Mouse (Mus musculus): Measurements from ENCODE around the gene Herpud1. TPM values are rescaled to one million over a fixed set of nuclear protein-coding genes. Genes with fewer than 3 reads are reported as not detected.
A peak's percentile ranks its signal among the peaks of the same experiment; 100 is the strongest.

Herpud1 gene
- polyA plus RNA-seq (2015; fragmentation: Nextera tagmentation; extraction: Ambion mirVana) = 62.5 and 66.5 TPM in 2 replicates

GRCm38 (mm10) chr8:94386214-94387026, at the start of gene Herpud1:
Gene Herpud1, plus strand, starts transcription at chr8:94386438.
- H3K4me2 ChIP-seq (replicated peaks) = peak within 1 kb of the TSS; percentile 77
- H3K9me3 ChIP-seq = no peaks in the 10 kb centered on the region
- H3K27me3 ChIP-seq = no peaks in the 10 kb centered on the region
- peak within 1 kb of the TSS; percentile 90 for H3K9ac ChIP-seq (replicated peaks)
- peak within 1 kb of the TSS; percentile 84 for H3K4me3 ChIP-seq
- peaks cover 16% of the 10 kb centered on the region for H3K4me1 ChIP-seq
- peak; percentile 100 for ATAC-seq (replicated peaks)
- peak within 1 kb of the TSS; percentile 91 for H3K27ac ChIP-seq (replicated peaks)
- WGBS = 0% methylated on average over 65 of the region's 65 CpGs
- H3K36me3 ChIP-seq = peaks cover 21% of the 10 kb centered on the region

- Histone ChIP-seq H3K4me2 (replicated peaks) (no peak overlapping the region), H3K4me3 (no peak overlapping the region), H3K27ac (replicated peaks) (no peak overlapping the region), H3K9me3 (no peaks in the 10 kb centered on the region), H3K4me1 (no peaks in the 10 kb centered on the region), H3K27me3 (no peaks in the 10 kb centered on the region), H3K36me3 (no peaks in the 10 kb centered on the region), H3K9ac (replicated peaks) (no peak overlapping the region)
- 84% methylated on average over 8 of the region's 8 CpGs for WGBS
- no peak for ATAC-seq (replicated peaks)
These were observed 48.7 kb upstream of the Herpud1 start for GRCm38 (mm10) chr8:94337559-94337958.

- WGBS = 85% methylated on average over 7 of the region's 7 CpGs
- no peaks in the 10 kb centered on the region for H3K9me3 ChIP-seq
- no peak overlapping the region for H3K4me3 ChIP-seq
- H3K27me3 ChIP-seq = no peaks in the 10 kb centered on the region
- ATAC-seq (replicated peaks) = no peak
- no peak overlapping the region for H3K9ac ChIP-seq (replicated peaks)
- H3K4me2 ChIP-seq (replicated peaks) = no peak overlapping the region
- H3K36me3 ChIP-seq = no peaks in the 10 kb centered on the region
- no peaks in the 10 kb centered on the region for H3K4me1 ChIP-seq
- no peak overlapping the region for H3K27ac ChIP-seq (replicated peaks)
These were observed 45.4 kb upstream of the Herpud1 start for GRCm38 (mm10) chr8:94340796-94341195.

GRCm38 (mm10) chr8:94342691-94343090, 43.5 kb upstream of the Herpud1 start:
- H3K4me2 ChIP-seq (replicated peaks) = no peak overlapping the region
- no peaks in the 10 kb centered on the region for H3K9me3 ChIP-seq
- no peaks in the 10 kb centered on the region for H3K27me3 ChIP-seq
- H3K4me3 ChIP-seq = no peak overlapping the region
- H3K9ac ChIP-seq (replicated peaks) = no peak overlapping the region
- no peaks in the 10 kb centered on the region for H3K4me1 ChIP-seq
- H3K27ac ChIP-seq (replicated peaks) = no peak overlapping the region
- WGBS = 86% methylated on average over 10 of the region's 10 CpGs
- no peak for ATAC-seq (replicated peaks)
- H3K36me3 ChIP-seq = no peaks in the 10 kb centered on the region

GRCm38 (mm10) chr8:94343290-94343689, 42.9 kb upstream of the Herpud1 start:
- no peaks in the 10 kb centered on the region for H3K9me3 ChIP-seq
- no peak overlapping the region for H3K4me2 ChIP-seq (replicated peaks)
- peak; percentile 32; the same call in 1 of the 2 replicates for ATAC-seq (replicated peaks)
- H3K27ac ChIP-seq (replicated peaks) = no peak overlapping the region
- no peaks in the 10 kb centered on the region for H3K27me3 ChIP-seq
- H3K4me3 ChIP-seq = no peak overlapping the region
- H3K4me1 ChIP-seq = no peaks in the 10 kb centered on the region
- WGBS = 12% methylated on average over 6 of the region's 6 CpGs
- H3K36me3 ChIP-seq = no peaks in the 10 kb centered on the region
- no peak overlapping the region for H3K9ac ChIP-seq (replicated peaks)

GRCm38 (mm10) chr8:94343778-94344320, 42.4 kb upstream of the Herpud1 start:
- H3K4me1 ChIP-seq = no peaks in the 10 kb centered on the region
- no peak overlapping the region for H3K27ac ChIP-seq (replicated peaks)
- no peaks in the 10 kb centered on the region for H3K9me3 ChIP-seq
- no peak overlapping the region for H3K4me3 ChIP-seq
- H3K4me2 ChIP-seq (replicated peaks) = no peak overlapping the region
- 90% methylated on average over 11 of the region's 11 CpGs for WGBS
- H3K9ac ChIP-seq (replicated peaks) = no peak overlapping the region
- ATAC-seq (replicated peaks) = 0 out of 2 replicates have a peak, but pooled peaks have one; percentile 19
- H3K36me3 ChIP-seq = no peaks in the 10 kb centered on the region
- H3K27me3 ChIP-seq = no peaks in the 10 kb centered on the region

- no peak for ATAC-seq (replicated peaks)
- Histone ChIP-seq H3K9me3 (no peaks in the 10 kb centered on the region), H3K36me3 (no peaks in the 10 kb centered on the region), H3K4me1 (no peaks in the 10 kb centered on the region), H3K27me3 (no peaks in the 10 kb centered on the region), H3K27ac (replicated peaks) (no peak overlapping the region), H3K4me2 (replicated peaks) (no peak overlapping the region), H3K4me3 (no peak overlapping the region), H3K9ac (replicated peaks) (no peak overlapping the region)
- WGBS = 94% methylated on average over 4 of the region's 4 CpGs
These were observed 40.6 kb upstream of the Herpud1 start for GRCm38 (mm10) chr8:94345657-94346056.

- no peak for ATAC-seq (replicated peaks)
- Histone ChIP-seq H3K9ac (replicated peaks) (no peak overlapping the region), H3K36me3 (no peaks in the 10 kb centered on the region), H3K9me3 (no peaks in the 10 kb centered on the region), H3K27ac (replicated peaks) (no peak overlapping the region), H3K4me3 (no peak overlapping the region), H3K4me2 (replicated peaks) (no peak overlapping the region), H3K4me1 (no peaks in the 10 kb centered on the region), H3K27me3 (no peaks in the 10 kb centered on the region)
- WGBS = 95% methylated on average over 13 of the region's 13 CpGs
These were observed 40.0 kb upstream of the Herpud1 start for GRCm38 (mm10) chr8:94346264-94346663.

GRCm38 (mm10) chr8:94348425-94348824, 37.8 kb upstream of the Herpud1 start:
- no peaks in the 10 kb centered on the region for H3K36me3 ChIP-seq
- H3K27ac ChIP-seq (replicated peaks) = no peak overlapping the region
- 81% methylated on average over 9 of the region's 9 CpGs for WGBS
- no peak overlapping the region for H3K4me3 ChIP-seq
- no peaks in the 10 kb centered on the region for H3K27me3 ChIP-seq
- no peak for ATAC-seq (replicated peaks)
- H3K9ac ChIP-seq (replicated peaks) = no peak overlapping the region
- H3K4me1 ChIP-seq = no peaks in the 10 kb centered on the region
- no peaks in the 10 kb centered on the region for H3K9me3 ChIP-seq
- H3K4me2 ChIP-seq (replicated peaks) = no peak overlapping the region

- H3K4me3 ChIP-seq = no peak overlapping the region
- H3K27me3 ChIP-seq = no peaks in the 10 kb centered on the region
- ATAC-seq (replicated peaks) = no peak
- H3K9me3 ChIP-seq = no peaks in the 10 kb centered on the region
- no peak overlapping the region for H3K27ac ChIP-seq (replicated peaks)
- H3K36me3 ChIP-seq = no peaks in the 10 kb centered on the region
- WGBS = 91% methylated on average over 7 of the region's 7 CpGs
- H3K9ac ChIP-seq (replicated peaks) = no peak overlapping the region
- H3K4me1 ChIP-seq = 0 out of 2 replicates have a peak, but pooled peaks cover 4% of the 10 kb centered on the region
- no peak overlapping the region for H3K4me2 ChIP-seq (replicated peaks)
These were observed 32.1 kb upstream of the Herpud1 start for GRCm38 (mm10) chr8:94354069-94354531.

- no peaks in the 10 kb centered on the region for H3K9me3 ChIP-seq
- 88% methylated on average over 4 of the region's 4 CpGs for WGBS
- no peak for ATAC-seq (replicated peaks)
These were observed 31.7 kb upstream of the Herpud1 start for GRCm38 (mm10) chr8:94354571-94354970.

GRCm38 (mm10) chr8:94357220-94357619, 29.0 kb upstream of the Herpud1 start:
- H3K9me3 ChIP-seq = no peaks in the 10 kb centered on the region
- no peak overlapping the region for H3K9ac ChIP-seq (replicated peaks)
- H3K4me2 ChIP-seq (replicated peaks) = no peak overlapping the region
- 90% methylated on average over 6 of the region's 6 CpGs for WGBS
- no peak overlapping the region for H3K4me3 ChIP-seq
- no peaks in the 10 kb centered on the region for H3K27me3 ChIP-seq
- ATAC-seq (replicated peaks) = no peak
- H3K4me1 ChIP-seq = 0 out of 2 replicates have a peak, but pooled peaks cover 4% of the 10 kb centered on the region
- H3K27ac ChIP-seq (replicated peaks) = no peak overlapping the region
- H3K36me3 ChIP-seq = no peaks in the 10 kb centered on the region

More at GRCm38 (mm10) chr8:94354571-94354970, 31.7 kb upstream of the Herpud1 start:
- Histone ChIP-seq H3K4me2 (replicated peaks) (no peak overlapping the region), H3K9ac (replicated peaks) (no peak overlapping the region), H3K36me3 (no peaks in the 10 kb centered on the region), H3K27ac (replicated peaks) (no peak overlapping the region), H3K27me3 (no peaks in the 10 kb centered on the region), H3K4me3 (no peak overlapping the region), H3K4me1 (0 out of 2 replicates have a peak, but pooled peaks cover 4% of the 10 kb centered on the region)

Data from forebrain, embryonic 15.5 days (tissue).